Comparison of ENCODE assay signal across 10 mouse cellular contexts in the genomic region with DNA sequence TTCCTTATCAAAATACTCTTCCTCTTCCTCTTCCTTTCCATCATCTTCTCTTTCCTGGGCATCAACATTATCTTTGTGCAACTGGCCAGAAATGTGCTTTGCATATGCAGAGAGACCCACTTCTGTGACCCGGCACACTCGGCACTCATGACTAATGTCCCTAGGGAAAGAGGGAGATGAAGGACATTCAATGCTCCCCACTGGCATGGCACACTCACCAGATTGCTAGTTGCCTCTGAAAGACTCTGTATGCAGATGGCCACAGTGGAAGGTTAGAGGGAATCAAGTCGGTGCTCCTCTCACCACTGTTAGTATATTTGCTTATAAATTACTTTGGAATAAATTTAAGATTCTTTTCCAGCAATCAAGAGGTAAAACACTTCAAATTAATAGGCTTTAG. TPM values are rescaled to one million over a fixed set of nuclear protein-coding genes. Genes with fewer than 3 reads are reported as not detected.
DNase-seq lines count a peak whose midpoint lies in the region; ATAC-seq lines count a peak whose summit lies in the region.
"Had no signal": no experiment of that assay in that cellular context is flagged by ENCODE, and none has a peak within 500 bp of the region (broad histone marks: within the 10 kb centered on the region; RNA-seq: fewer than 3 reads in every experiment).

No protein-coding gene starts in this region.

- H3K27me3 ChIP-seq in neural tube, embryonic 11.5 days (ENCODE audit: control insufficient read depth, insufficient read depth, low read length), result no peaks in the 10 kb centered on the region
- H3K27me3 ChIP-seq in stomach, embryonic 16.5 days (ENCODE audit: control insufficient read depth, insufficient read depth, low read length), result no peaks in the 10 kb centered on the region
- H3K27me3 ChIP-seq: embryonic facial prominence, embryonic 12.5 days; liver, embryonic 15.5 days had no signal

- no peak overlapping the region for H3K9ac ChIP-seq in neural tube, embryonic 11.5 days (ENCODE audit: low read length)
- H3K9ac ChIP-seq in stomach, embryonic 16.5 days (ENCODE audit: low read length), result no peak overlapping the region
- H3K9ac ChIP-seq: embryonic facial prominence, embryonic 12.5 days; liver, embryonic 15.5 days had no signal

- no peaks in the 10 kb centered on the region for H3K4me1 ChIP-seq in neural tube, embryonic 11.5 days (ENCODE audit: control insufficient read depth, insufficient read depth, low read length)
- H3K4me1 ChIP-seq in stomach, embryonic 16.5 days (ENCODE audit: control insufficient read depth, insufficient read depth, low read length), result peaks cover 8% of the 10 kb centered on the region; the same call in 1 of the 2 replicates

- DNase-seq in gastrocnemius, postnatal 10 days, result peak; percentile 5
- DNase-seq in gastrocnemius, postnatal 25 days, result no peak
- DNase-seq in neural tube, embryonic 11.5 days (ENCODE audit: low spot score), result peak; percentile 32
- no peak for DNase-seq in neural tube, embryonic 10.5 days (ENCODE audit: extremely low spot score, low spot score)
- DNase-seq in heart, postnatal 4 days, result peak; percentile 23
- DNase-seq in right cerebral cortex, postnatal 4 days, result no peak
- no peak for DNase-seq in left cerebral cortex, postnatal 25 days (ENCODE audit: low spot score in 2 of 2)

- no peak overlapping the region for H3K4me2 ChIP-seq in neural tube, embryonic 11.5 days (ENCODE audit: low read depth)
- H3K4me2 ChIP-seq in stomach, embryonic 16.5 days (ENCODE audit: low read depth, low read length), result peak overlapping the region; percentile 31
- H3K4me2 ChIP-seq: embryonic facial prominence, embryonic 12.5 days; liver, embryonic 15.5 days had no signal

- WGBS in neural tube, embryonic 11.5 days, result 62% methylated on average over 3 of the region's 3 CpGs
- WGBS in stomach, embryonic 16.5 days, result 48% methylated on average over 3 of the region's 3 CpGs

- 0 out of 2 replicates have a peak, but pooled peaks cover 2% of the 10 kb centered on the region for H3K36me3 ChIP-seq in neural tube, embryonic 11.5 days (ENCODE audit: control insufficient read depth, insufficient read depth, low read length)
- peaks cover 12% of the 10 kb centered on the region for H3K36me3 ChIP-seq in stomach, embryonic 16.5 days (ENCODE audit: control insufficient read depth, insufficient read depth, low read length)

- H3K9me3 ChIP-seq in neural tube, embryonic 11.5 days (ENCODE audit: control insufficient read depth, low read length), result no peaks in the 10 kb centered on the region
- no peaks in the 10 kb centered on the region for H3K9me3 ChIP-seq in stomach, embryonic 16.5 days (replicated peaks; ENCODE audit: control insufficient read depth, low read length)
- H3K9me3 ChIP-seq: embryonic facial prominence, embryonic 12.5 days; liver, embryonic 15.5 days had no signal

- H3K27ac ChIP-seq in neural tube, embryonic 11.5 days (ENCODE audit: low read depth, low read length), result peak overlapping the region; percentile 56; the same call in 1 of the 2 replicates
- H3K27ac ChIP-seq in stomach, embryonic 16.5 days (ENCODE audit: low read length), result peak overlapping the region; percentile 78
- H3K27ac ChIP-seq: embryonic facial prominence, embryonic 12.5 days had no signal

- intact Hi-C loops in left cerebral cortex, postnatal 25 days (cut with DNase I), result loop anchor here (5.0 kb wide), 1 partner anchor 133 kb away; no protein-coding TSS in a partner anchor

- no peak; the same call in none of the 2 replicates for ATAC-seq in neural tube, embryonic 11.5 days (ENCODE audit: insufficient read depth, low FRiP score, low TSS enrichment)
- ATAC-seq in stomach, embryonic 16.5 days (ENCODE audit: insufficient read depth, low FRiP score), result no peak

- no peak overlapping the region for H3K4me3 ChIP-seq in neural tube, embryonic 11.5 days (ENCODE audit: low read depth, low read length)
- 0 out of 2 replicates have a peak overlapping the region, but pooled peaks have one; percentile 10 for H3K4me3 ChIP-seq in stomach, embryonic 16.5 days (replicated peaks; ENCODE audit: low read length)
- H3K4me3 ChIP-seq: embryonic facial prominence, embryonic 12.5 days; liver, embryonic 15.5 days had no signal

RNA-seq across cellular contexts. Expression of a gene that starts 24.3 kb away (rescaled TPM):
- 100 to 1,000 TPM; 222 to 256 TPM for total RNA-seq in gastrocnemius, postnatal 10 days (2021)
- 100 to 1,000 TPM; 511 to 553 TPM for total RNA-seq in gastrocnemius, postnatal 25 days (2021)
- 63.6 and 68.5 TPM in 2 replicates for polyA plus RNA-seq in neural tube, embryonic 11.5 days (2014; fragmentation: Nextera tagmentation; extraction: Ambion mirVana)
- total RNA-seq in heart, postnatal 4 days (2021), result 100 to 1,000 TPM; 154 to 160 TPM
- polyA plus RNA-seq in stomach, embryonic 16.5 days (2015; fragmentation: Nextera tagmentation; extraction: Ambion mirVana), result 38.7 and 41.0 TPM in 2 replicates
- 100 to 1,000 TPM; 148 to 150 TPM for total RNA-seq in left cerebral cortex, postnatal 25 days (2021)

RNA-seq across cellular contexts. Expression of a gene that starts 28.1 kb away (rescaled TPM):
- total RNA-seq in gastrocnemius, postnatal 10 days (2021), result 10 to 100 TPM; 43.9 to 56.8 TPM
- 10 to 100 TPM; 45.3 to 47.1 TPM for total RNA-seq in gastrocnemius, postnatal 25 days (2021)
- 50.4 and 51.6 TPM in 2 replicates for polyA plus RNA-seq in neural tube, embryonic 11.5 days (2014; fragmentation: Nextera tagmentation; extraction: Ambion mirVana)
- total RNA-seq in heart, postnatal 4 days (2021), result 10 to 100 TPM; 41.5 to 47.7 TPM
- 52.2 and 56.4 TPM in 2 replicates for polyA plus RNA-seq in stomach, embryonic 16.5 days (2015; fragmentation: Nextera tagmentation; extraction: Ambion mirVana)
- total RNA-seq in left cerebral cortex, postnatal 25 days (2021), result 10 to 100 TPM; 15.9 to 24.3 TPM

Comparison
In these comparisons a context has a peak if more than half of its experiments do, and no peak if none do; other contexts are left out.
1. DNase-seq: peak in gastrocnemius, postnatal 10 days (single experiment), neural tube, embryonic 11.5 days (single experiment) and heart, postnatal 4 days (single experiment); none in gastrocnemius, postnatal 25 days (single experiment), neural tube, embryonic 10.5 days (single experiment), right cerebral cortex, postnatal 4 days (single experiment) and left cerebral cortex, postnatal 25 days (0 of 2).